Mouse (Mus musculus) limb, embryonic 13.5 days (tissue): ENCODE data around the gene Med17. TPM values are rescaled to one million over a fixed set of nuclear protein-coding genes. Genes with fewer than 3 reads are reported as not detected.

Experiments
- ATAC-seq: fragments of 200-750 bp; cut with Nextera tagmentation; 2 replicates; pipeline ENCODE4 v1.8.0; 2017; ENCODE audit warnings: low read depth, moderate number of reproducible peaks, moderate TSS enrichment; ENCODE audit not compliant: low FRiP score
- H3K27ac ChIP-seq: fragments of 300-500 bp; sonication (generic); 2 replicates; pipeline ENCODE4 v1.5.1; 2015; ENCODE audit warnings: inconsistent platforms, mild to moderate bottlenecking, moderate library complexity
- H3K27me3 ChIP-seq: fragments of 300-500 bp; sonication (generic); 2 replicates; pipeline ENCODE4 v1.6.1; 2015; ENCODE audit warnings: mild to moderate bottlenecking, inconsistent platforms
- H3K36me3 ChIP-seq: fragments of 300-500 bp; sonication (generic); 2 replicates; pipeline ENCODE4 v1.6.1; 2015; ENCODE audit warnings: inconsistent platforms, mild to moderate bottlenecking, moderate library complexity
- H3K4me1 ChIP-seq: fragments of 300-500 bp; sonication (generic); 2 replicates; pipeline ENCODE4 v1.6.1; 2015; ENCODE audit warnings: inconsistent platforms
- H3K4me2 ChIP-seq: fragments of 300-500 bp; sonication (generic); replicated peaks from 2 replicates; pipeline ENCODE4 v1.6.1; 2015; ENCODE audit warnings: inconsistent platforms, mild to moderate bottlenecking, moderate library complexity
- H3K4me3 ChIP-seq: fragments of 300-500 bp; sonication (generic); 2 replicates; pipeline ENCODE4 v1.5.1; 2015; ENCODE audit warnings: moderate library complexity, mild to moderate bottlenecking, inconsistent platforms
- H3K9ac ChIP-seq: fragments of 300-500 bp; sonication (generic); 2 replicates; pipeline ENCODE4 v1.6.1; 2015; ENCODE audit warnings: mild to moderate bottlenecking, inconsistent platforms
- H3K9me3 ChIP-seq: fragments of 300-500 bp; sonication (generic); 2 replicates; pipeline ENCODE4 v1.6.1; 2016; ENCODE audit warnings: inconsistent platforms
- WGBS: fragments of 180-500 bp; shearing (Covaris S2); methylation state at CpG from one replicate; pipeline ENCODE4 v1.1.7; 2015; 5-methylcytosine and 5-hydroxymethylcytosine counted together
- polyA plus RNA-seq: library from polyadenylated mRNA; unstranded; fragments of >200 nt; fragmentation: Nextera tagmentation; extraction: Ambion mirVana; gene quantifications from 2 replicates; pipeline ENCODE4 v1.2.1, GENCODE M21; 2015

Gene Med17
- polyA plus RNA-seq, 1 experiment from 2014 or later: 34.5 TPM

GRCm38 (mm10) chr9:15280491-15280879 lies 754 bp upstream of the Med17 start:
- 55% methylated on average over 5 of the region's 5 CpGs for WGBS
- no peak for ATAC-seq
- Histone ChIP-seq H3K4me1 (peaks cover 24% of the 10 kb centered on the region), H3K4me2 (peak overlapping the region; percentile 82), H3K27me3 (no peaks in the 10 kb centered on the region), H3K27ac (no peak overlapping the region), H3K9me3 (no peaks in the 10 kb centered on the region), H3K9ac (peak overlapping the region; percentile 97), H3K36me3 (peaks cover 18% of the 10 kb centered on the region), H3K4me3 (peak overlapping the region; percentile 98)

GRCm38 (mm10) chr9:15279139-15279648 lies 537 bp downstream of the Med17 start:
- Histone ChIP-seq H3K4me3 (peak overlapping the region; percentile 98), H3K27me3 (no peaks in the 10 kb centered on the region), H3K4me2 (peak overlapping the region; percentile 82), H3K36me3 (peaks cover 31% of the 10 kb centered on the region), H3K4me1 (peaks cover 24% of the 10 kb centered on the region), H3K27ac (peak overlapping the region; percentile 87), H3K9me3 (no peaks in the 10 kb centered on the region), H3K9ac (peak overlapping the region; percentile 97)
- WGBS: 9% methylated on average over 19 of the region's 19 CpGs
- no peak; the same call in 1 of the 2 replicates for ATAC-seq

GRCm38 (mm10) chr9:15278343-15278742 lies 1.4 kb downstream of the Med17 start:
- ATAC-seq: no peak
- peaks cover 39% of the 10 kb centered on the region for H3K36me3 ChIP-seq
- H3K9ac ChIP-seq: no peak overlapping the region
- peaks cover 24% of the 10 kb centered on the region for H3K4me1 ChIP-seq
- no peaks in the 10 kb centered on the region for H3K27me3 ChIP-seq
- no peak overlapping the region for H3K4me3 ChIP-seq
- peak overlapping the region; percentile 82 for H3K4me2 ChIP-seq
- H3K27ac ChIP-seq: no peak overlapping the region
- 95% methylated on average over 3 of the region's 3 CpGs for WGBS
- H3K9me3 ChIP-seq: no peaks in the 10 kb centered on the region

- Histone ChIP-seq H3K9ac (no peak overlapping the region), H3K9me3 (no peaks in the 10 kb centered on the region), H3K4me2 (no peak overlapping the region), H3K27me3 (no peaks in the 10 kb centered on the region), H3K27ac (no peak overlapping the region), H3K4me3 (no peak overlapping the region), H3K36me3 (peaks cover 54% of the 10 kb centered on the region), H3K4me1 (peaks cover 24% of the 10 kb centered on the region)
- no peak for ATAC-seq
- WGBS: 92% methylated on average over 4 of the region's 4 CpGs
These were observed 2.9 kb downstream of the Med17 start for GRCm38 (mm10) chr9:15276855-15277254.

GRCm38 (mm10) chr9:15273981-15274380 lies 5.8 kb downstream of the Med17 start:
- no peak overlapping the region for H3K9ac ChIP-seq
- peaks cover 82% of the 10 kb centered on the region for H3K36me3 ChIP-seq
- H3K27me3 ChIP-seq: no peaks in the 10 kb centered on the region
- ATAC-seq: no peak
- H3K27ac ChIP-seq: no peak overlapping the region
- H3K4me3 ChIP-seq: no peak overlapping the region
- no peak overlapping the region for H3K4me2 ChIP-seq
- WGBS: 98% methylated on average over 2 of the region's 2 CpGs
- peaks cover 13% of the 10 kb centered on the region for H3K4me1 ChIP-seq
- H3K9me3 ChIP-seq: no peaks in the 10 kb centered on the region

- Histone ChIP-seq H3K36me3 (peaks cover 82% of the 10 kb centered on the region), H3K9me3 (no peaks in the 10 kb centered on the region), H3K27ac (no peak overlapping the region), H3K4me1 (no peaks in the 10 kb centered on the region), H3K4me2 (no peak overlapping the region), H3K4me3 (no peak overlapping the region), H3K9ac (no peak overlapping the region), H3K27me3 (no peaks in the 10 kb centered on the region)
- no peak for ATAC-seq
- 98% methylated on average over 10 of the region's 10 CpGs for WGBS
These were observed 16.2 kb downstream of the Med17 start for GRCm38 (mm10) chr9:15263487-15263886.

- H3K27me3 ChIP-seq: no peaks in the 10 kb centered on the region
- no peak overlapping the region for H3K4me2 ChIP-seq
- H3K36me3 ChIP-seq: peaks cover 68% of the 10 kb centered on the region
- ATAC-seq: no peak
- H3K4me1 ChIP-seq: no peaks in the 10 kb centered on the region
- no peak overlapping the region for H3K4me3 ChIP-seq
- 93% methylated on average over 8 of the region's 8 CpGs for WGBS
- H3K27ac ChIP-seq: no peak overlapping the region
- no peaks in the 10 kb centered on the region for H3K9me3 ChIP-seq
- no peak overlapping the region for H3K9ac ChIP-seq
These were observed 17.8 kb downstream of the Med17 start for GRCm38 (mm10) chr9:15261980-15262379.

GRCm38 (mm10) chr9:15256214-15256613 lies 23.5 kb downstream of the Med17 start:
- Histone ChIP-seq H3K9me3 (no peaks in the 10 kb centered on the region), H3K4me3 (no peak overlapping the region), H3K27ac (no peak overlapping the region), H3K4me1 (no peaks in the 10 kb centered on the region), H3K9ac (no peak overlapping the region), H3K4me2 (no peak overlapping the region), H3K36me3 (peaks cover 12% of the 10 kb centered on the region), H3K27me3 (no peaks in the 10 kb centered on the region)
- WGBS: 76% methylated on average over 3 of the region's 3 CpGs
- ATAC-seq: no peak

- no peak overlapping the region for H3K4me2 ChIP-seq
- 78% methylated on average over 7 of the region's 7 CpGs for WGBS
These were observed 25.2 kb downstream of the Med17 start for GRCm38 (mm10) chr9:15254501-15254900.

GRCm38 (mm10) chr9:15252196-15252595 lies 27.5 kb downstream of the Med17 start:
- no peak overlapping the region for H3K4me3 ChIP-seq
- no peaks in the 10 kb centered on the region for H3K4me1 ChIP-seq
- no peak for ATAC-seq
- no peak overlapping the region for H3K9ac ChIP-seq
- WGBS: 83% methylated on average over 7 of the region's 7 CpGs
- H3K36me3 ChIP-seq: no peaks in the 10 kb centered on the region
- no peaks in the 10 kb centered on the region for H3K27me3 ChIP-seq
- no peaks in the 10 kb centered on the region; the same call in 1 of the 2 replicates for H3K9me3 ChIP-seq
- H3K4me2 ChIP-seq: no peak overlapping the region
- no peak overlapping the region for H3K27ac ChIP-seq

More at GRCm38 (mm10) chr9:15254501-15254900, 25.2 kb downstream of the Med17 start:
- no peak for ATAC-seq
- no peaks in the 10 kb centered on the region for H3K27me3 ChIP-seq
- no peak overlapping the region for H3K4me3 ChIP-seq
- H3K27ac ChIP-seq: no peak overlapping the region
- no peak overlapping the region for H3K9ac ChIP-seq
- H3K4me1 ChIP-seq: no peaks in the 10 kb centered on the region
- no peaks in the 10 kb centered on the region for H3K36me3 ChIP-seq
- no peaks in the 10 kb centered on the region for H3K9me3 ChIP-seq

- no peak overlapping the region for H3K4me3 ChIP-seq
- WGBS: 79% methylated on average over 7 of the region's 7 CpGs
- H3K9ac ChIP-seq: no peak overlapping the region
- ATAC-seq: no peak
- peaks cover 1% of the 10 kb centered on the region; the same call in 1 of the 2 replicates for H3K4me1 ChIP-seq
- H3K36me3 ChIP-seq: no peaks in the 10 kb centered on the region
- no peak overlapping the region for H3K27ac ChIP-seq
- H3K9me3 ChIP-seq: no peaks in the 10 kb centered on the region; the same call in 1 of the 2 replicates
- no peak overlapping the region for H3K4me2 ChIP-seq
- no peaks in the 10 kb centered on the region for H3K27me3 ChIP-seq
These were observed 29.4 kb downstream of the Med17 start for GRCm38 (mm10) chr9:15250376-15250775.

- no peak for ATAC-seq
- Histone ChIP-seq H3K27ac (no peak overlapping the region), H3K9me3 (no peaks in the 10 kb centered on the region; the same call in 1 of the 2 replicates), H3K4me2 (no peak overlapping the region), H3K4me1 (peaks cover 5% of the 10 kb centered on the region; the same call in 1 of the 2 replicates), H3K27me3 (peaks cover 2% of the 10 kb centered on the region), H3K9ac (no peak overlapping the region), H3K4me3 (no peak overlapping the region), H3K36me3 (no peaks in the 10 kb centered on the region)
- WGBS: 50% methylated on average over 14 of the region's 14 CpGs
These were observed 34.2 kb downstream of the Med17 start for GRCm38 (mm10) chr9:15245319-15246075.
